In the genomic region with DNA sequence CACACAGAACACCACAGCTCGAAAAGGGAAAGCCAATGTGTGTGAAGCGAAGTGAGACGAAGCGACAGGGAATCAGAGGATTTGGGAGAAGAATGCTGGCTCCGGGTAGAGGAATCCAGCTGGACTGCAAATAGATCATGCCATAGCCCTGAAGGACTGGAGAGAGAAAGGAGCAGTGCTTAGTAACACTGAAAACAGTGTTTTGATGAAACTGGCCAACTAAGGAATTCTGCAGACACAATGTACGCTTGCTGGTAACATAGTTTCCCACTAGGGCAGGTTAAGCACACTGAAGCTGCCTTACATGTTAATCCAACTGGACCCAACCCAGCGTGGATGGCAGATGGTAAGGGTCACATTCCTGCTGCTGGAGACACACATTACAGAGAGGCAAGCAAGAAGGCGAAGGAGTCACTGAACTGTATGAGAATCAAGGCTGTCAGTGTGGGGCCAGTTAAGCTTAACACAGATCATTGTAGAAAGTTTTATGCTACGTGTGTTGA, we compare ENCODE assay signal across 15 mouse cellular contexts.
DNase-seq lines count a peak whose midpoint lies in the region; ATAC-seq and TF ChIP-seq lines count a peak whose summit lies in the region.
"Had no signal": no experiment of that assay in that cellular context is flagged by ENCODE, and none has a peak within 500 bp of the region (broad histone marks: within the 10 kb centered on the region; RNA-seq: fewer than 3 reads in every experiment).

No protein-coding gene starts in this region.

- no peak overlapping the region for H3K4me2 ChIP-seq in midbrain, postnatal 0 days (ENCODE audit: low read depth, low read length, poor library complexity, severe bottlenecking)
- H3K4me2 ChIP-seq: hindbrain, embryonic 12.5 days; liver, embryonic 13.5 days had no signal

- DNase-seq in frontal cortex, postnatal 25 days (ENCODE audit: low spot score in 2 of 2): no peak
- peak; percentile 72 for DNase-seq in left cerebral cortex, postnatal 4 days
- DNase-seq in left cerebral cortex, adult 11 months (ENCODE audit: low spot score): no peak
- peak; percentile 50 for DNase-seq in adipocyte (ENCODE audit: low spot score)
- peak; percentile 69 for DNase-seq in midbrain, postnatal 0 days (ENCODE audit: low spot score)
- DNase-seq in right cerebral cortex, postnatal 14 days: no peak
- DNase-seq in thymus, postnatal 14 days: no peak
- DNase-seq: cerebellum, adult 18-20 months; gastrocnemius, postnatal 14 days; kidney, adult 2 months; liver, embryonic 13.5 days had no signal

- no peak for TF ChIP-seq CTCF in midbrain, postnatal 0 days (IDR thresholded peaks at IDR 0.05)

- ATAC-seq in frontal cortex, adult (ENCODE audit: low TSS enrichment): peak; percentile 57
- no peak for ATAC-seq in midbrain, postnatal 0 days (ENCODE audit: low FRiP score)
- ATAC-seq: forebrain, embryonic 14.5 days had no signal

- H3K9me3 ChIP-seq in midbrain, postnatal 0 days (ENCODE audit: low read length): no peaks in the 10 kb centered on the region
- H3K9me3 ChIP-seq: hindbrain, embryonic 12.5 days; liver, embryonic 13.5 days had no signal

- H3K4me3 ChIP-seq in midbrain, postnatal 0 days (ENCODE audit: low read depth, low read length): no peak overlapping the region
- H3K4me3 ChIP-seq: hindbrain, embryonic 12.5 days; liver, embryonic 13.5 days had no signal

- no peaks in the 10 kb centered on the region for H3K27me3 ChIP-seq in midbrain, postnatal 0 days (ENCODE audit: insufficient read depth, low read length)
- H3K27me3 ChIP-seq: hindbrain, embryonic 12.5 days; liver, embryonic 13.5 days; megakaryocyte, embryonic 14.5 days had no signal

- intact Hi-C loops in left cerebral cortex, postnatal 4 days (cut with DNase I): no loop called here

- H3K9ac ChIP-seq in midbrain, postnatal 0 days (replicated peaks; ENCODE audit: low read length, poor library complexity, severe bottlenecking): no peak overlapping the region
- H3K9ac ChIP-seq: hindbrain, embryonic 12.5 days; liver, embryonic 13.5 days had no signal

- H3K27ac ChIP-seq in midbrain, postnatal 0 days (ENCODE audit: low read depth, low read length): no peak overlapping the region
- H3K27ac ChIP-seq: hindbrain, embryonic 12.5 days; liver, embryonic 13.5 days had no signal

- 56% methylated on average over 9 of the region's 9 CpGs for WGBS in midbrain, postnatal 0 days

- no peaks in the 10 kb centered on the region for H3K36me3 ChIP-seq in midbrain, postnatal 0 days (ENCODE audit: insufficient read depth, low read length)
- H3K36me3 ChIP-seq: hindbrain, embryonic 12.5 days; liver, embryonic 13.5 days had no signal

- H3K4me1 ChIP-seq in midbrain, postnatal 0 days (ENCODE audit: insufficient read depth, low read length): no peaks in the 10 kb centered on the region
- H3K4me1 ChIP-seq: hindbrain, embryonic 12.5 days; liver, embryonic 13.5 days; megakaryocyte, embryonic 14.5 days had no signal

Comparison
In these comparisons a context has a peak if more than half of its experiments do, and no peak if none do; other contexts are left out.
1. DNase-seq: peak in left cerebral cortex, postnatal 4 days (single experiment), adipocyte (single experiment) and midbrain, postnatal 0 days (single experiment); none in frontal cortex, postnatal 25 days (0 of 2), left cerebral cortex, adult 11 months (single experiment), right cerebral cortex, postnatal 14 days (single experiment) and thymus, postnatal 14 days (single experiment).